Mouse (Mus musculus): ENCODE measurements at regions not wholly inside any gene's neighbourhood (a gene's known extent, or its start where the extent isn't known, plus 50 kb on each side); places are given as distances from the start of the nearest gene placed in this dataset.

DNA sequence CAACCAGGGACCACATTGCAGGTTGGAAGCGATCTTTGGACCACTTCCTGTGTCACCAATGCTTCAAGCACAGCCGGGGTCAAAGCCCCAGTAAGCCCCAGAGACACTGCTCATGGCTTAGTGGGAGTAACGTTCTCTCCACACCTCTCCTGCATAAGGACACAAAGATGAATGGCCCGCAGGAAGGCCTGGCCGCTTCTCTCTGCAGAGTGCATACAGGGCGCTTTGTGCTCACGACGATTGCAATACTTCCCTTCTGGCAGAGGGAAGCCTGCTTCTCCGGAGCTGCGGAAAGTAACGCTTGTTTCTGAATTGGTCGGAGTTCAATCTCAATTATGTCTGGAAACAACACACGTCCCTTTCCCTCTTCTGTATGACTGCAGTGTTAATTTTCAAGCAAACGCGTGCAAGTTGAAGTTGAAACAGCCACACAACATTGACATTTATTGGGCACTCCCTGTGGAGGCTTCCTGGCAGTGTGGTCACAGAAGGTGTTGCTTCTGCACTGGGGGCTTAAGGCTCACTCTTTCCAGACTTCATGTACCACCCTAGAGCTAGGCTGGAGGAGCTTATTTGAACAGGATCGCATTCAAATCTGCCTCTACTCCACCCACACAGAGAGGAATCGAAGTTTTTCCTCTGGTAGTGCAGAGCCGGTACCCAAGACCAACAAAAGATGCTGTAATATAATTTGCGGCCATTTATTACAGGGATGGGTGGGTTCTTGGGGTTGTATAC, 168.4 kb downstream of the Ndfip2 start:
- DNase-seq (ENCODE audit: low read depth, low spot score), result no peak

DNA sequence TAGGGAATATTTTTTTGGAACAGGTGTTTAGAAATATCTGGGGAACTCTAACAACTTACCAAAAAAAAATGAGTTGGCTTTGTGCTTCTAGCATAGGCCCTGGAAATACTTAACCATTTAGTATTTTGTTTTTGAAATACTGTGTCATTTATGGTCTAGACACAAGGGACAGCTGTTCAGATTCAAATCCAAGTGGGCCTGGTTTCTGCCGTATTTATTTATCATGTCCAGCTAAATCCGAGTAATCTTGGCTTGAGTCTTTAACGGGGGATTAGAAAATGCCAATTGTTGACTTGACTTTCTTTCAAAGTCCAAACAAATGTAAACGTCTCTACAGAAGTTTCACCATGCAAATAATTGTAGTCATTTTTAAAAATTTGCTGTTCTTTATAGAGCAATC, 159.6 kb downstream of the Ndfip2 start:
- no peak for DNase-seq (ENCODE audit: low read depth, low spot score)

DNA sequence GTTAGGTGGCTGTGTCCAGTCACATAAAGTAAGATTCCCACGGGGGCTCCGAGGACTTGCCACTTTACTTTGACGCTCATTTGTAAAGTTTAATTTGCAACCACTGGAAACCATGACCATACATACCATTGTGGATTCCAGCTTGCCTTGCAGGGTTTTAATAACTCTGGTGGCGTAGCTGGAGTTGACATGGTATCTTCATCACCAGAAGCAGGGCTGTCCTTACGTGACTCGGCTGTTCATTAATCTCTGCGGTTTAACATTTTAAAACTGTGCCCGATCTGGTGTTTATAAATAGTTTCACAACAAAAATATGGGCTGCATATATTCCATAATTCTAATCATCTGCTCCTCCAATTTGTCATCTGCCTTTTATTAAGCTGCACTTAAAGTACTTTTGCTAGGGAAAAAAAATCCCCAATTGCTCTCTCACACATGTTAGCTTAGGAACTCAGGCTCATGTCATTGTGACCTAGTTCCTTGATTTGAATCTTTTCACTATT, 159.1 kb downstream of the Ndfip2 start:
- DNase-seq (ENCODE audit: low read depth, low spot score), result no peak

DNA sequence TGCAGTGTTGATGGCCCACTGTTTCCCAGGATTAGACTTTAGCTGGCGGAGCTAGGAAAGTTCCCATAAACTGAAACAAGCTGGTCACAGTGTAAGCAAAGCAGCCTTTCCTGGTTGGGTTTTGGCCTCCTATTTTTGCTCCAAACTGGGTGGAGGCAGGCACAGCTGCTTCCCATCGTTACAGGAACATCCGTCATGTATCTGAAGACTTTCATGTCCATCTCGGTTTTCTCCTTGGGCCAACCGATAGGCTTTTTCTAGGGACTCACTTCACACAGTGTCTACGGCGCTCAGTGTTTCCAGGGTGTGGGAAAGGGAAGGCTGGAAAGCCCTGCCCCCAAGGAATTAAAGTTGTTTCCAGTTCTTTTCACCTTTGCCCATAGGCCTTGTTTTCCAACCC, 158.6 kb downstream of the Ndfip2 start:
- no peak for DNase-seq (ENCODE audit: low read depth, low spot score)

- DNase-seq (ENCODE audit: low read depth, low spot score), result no peak
Measured at GRCm38 (mm10) chr14:105404662-105405061, 146.3 kb downstream of the Ndfip2 start.

GRCm38 (mm10) chr14:105404241-105404640, 145.9 kb downstream of the Ndfip2 start:
- no peak for DNase-seq (ENCODE audit: low read depth, low spot score)

- no peak for DNase-seq (ENCODE audit: low read depth, low spot score)
Measured at GRCm38 (mm10) chr14:105403256-105403655, 144.9 kb downstream of the Ndfip2 start.

GRCm38 (mm10) chr14:105402556-105402955, 144.2 kb downstream of the Ndfip2 start:
- no peak for DNase-seq (ENCODE audit: low read depth, low spot score)

- peak; percentile 75 for DNase-seq (ENCODE audit: low read depth, low spot score)
Measured at GRCm38 (mm10) chr14:105397467-105397866, 139.1 kb downstream of the Ndfip2 start.

- no peak for DNase-seq (ENCODE audit: low read depth, low spot score)
Measured at GRCm38 (mm10) chr14:105392079-105392813, 133.9 kb downstream of the Ndfip2 start.

DNA sequence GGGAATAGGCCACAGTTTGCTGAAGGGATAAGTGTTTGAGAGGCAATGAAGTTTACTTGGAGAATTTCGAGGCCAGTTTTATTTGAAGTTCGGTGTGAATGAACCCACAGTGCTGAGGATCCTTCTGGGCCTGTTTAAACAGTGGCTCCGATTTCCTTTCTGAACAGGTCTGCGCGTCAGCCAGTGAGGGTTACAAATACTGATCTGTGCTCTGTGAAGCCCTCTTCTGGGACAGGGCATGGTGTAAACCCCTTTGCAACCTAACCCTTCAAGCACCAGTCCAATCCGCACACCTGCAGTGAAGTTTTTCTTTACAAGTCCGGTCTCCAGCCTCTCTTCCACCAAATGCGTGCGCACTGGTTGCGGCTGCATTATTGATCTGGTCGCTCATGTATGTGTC, 133.1 kb downstream of the Ndfip2 start:
- no peak for DNase-seq (ENCODE audit: low read depth, low spot score)

DNA sequence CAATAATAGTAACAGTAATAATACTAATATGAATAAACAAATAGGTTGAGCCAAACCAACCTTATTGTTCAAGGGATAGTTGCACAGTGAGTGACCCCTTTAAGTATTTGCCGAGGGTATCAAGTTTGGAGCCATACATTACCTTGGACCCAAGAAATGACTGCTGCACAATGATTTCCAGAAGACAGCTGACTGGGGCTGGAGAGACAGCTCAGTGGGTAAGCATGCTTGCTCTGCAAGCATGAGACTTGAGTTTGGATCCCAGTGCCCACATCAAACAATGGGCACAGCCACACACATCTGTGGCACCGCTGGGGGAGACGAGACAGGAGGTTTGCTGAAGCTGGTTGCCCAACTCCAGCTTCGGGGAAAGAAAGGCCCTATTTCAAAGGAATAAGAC, 126.7 kb downstream of the Ndfip2 start:
- no peak for DNase-seq (ENCODE audit: low read depth, low spot score)

DNA sequence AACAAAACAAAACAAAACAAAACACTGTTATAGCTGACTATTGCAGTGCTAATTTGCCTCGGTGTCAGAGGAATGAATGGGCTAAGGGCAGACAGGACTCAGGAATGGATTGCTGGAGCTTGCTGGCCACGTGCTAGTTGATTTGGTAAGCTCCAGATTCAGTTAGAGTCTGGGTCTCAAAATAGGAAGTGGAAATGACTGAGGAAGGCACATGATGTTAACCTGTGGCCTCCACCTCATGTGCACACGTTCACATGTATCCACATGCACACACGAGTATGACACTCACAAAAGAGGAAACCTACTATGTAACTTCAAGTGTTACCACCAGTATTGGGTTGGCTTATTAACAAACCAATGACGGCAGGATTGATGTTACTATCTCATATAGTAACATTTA, 125.0 kb downstream of the Ndfip2 start:
- no peak for DNase-seq (ENCODE audit: low read depth, low spot score)

- no peak for DNase-seq (ENCODE audit: low read depth, low spot score)
Measured at GRCm38 (mm10) chr14:105380101-105380500, 121.7 kb downstream of the Ndfip2 start.

DNA sequence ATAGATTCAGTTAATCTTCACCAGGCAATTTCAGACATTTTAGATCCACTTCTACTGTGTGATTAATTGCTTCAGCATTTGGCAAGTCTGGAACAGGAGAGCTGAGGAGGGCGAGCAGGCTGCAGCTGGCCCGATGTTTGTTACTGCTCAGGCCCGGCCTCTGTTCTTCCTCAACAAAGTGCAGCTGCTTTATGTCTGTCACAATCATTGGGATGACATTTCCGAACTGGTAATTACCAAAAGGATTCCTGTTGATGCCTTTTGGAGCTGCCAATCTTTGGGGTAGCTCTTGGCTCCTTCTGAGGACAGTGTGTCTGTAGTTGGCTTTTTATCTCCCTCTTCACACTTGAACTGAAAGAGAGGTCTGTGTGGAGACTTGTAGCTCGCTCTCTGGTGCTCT, 119.4 kb downstream of the Ndfip2 start:
- DNase-seq (ENCODE audit: low read depth, low spot score), result no peak

DNA sequence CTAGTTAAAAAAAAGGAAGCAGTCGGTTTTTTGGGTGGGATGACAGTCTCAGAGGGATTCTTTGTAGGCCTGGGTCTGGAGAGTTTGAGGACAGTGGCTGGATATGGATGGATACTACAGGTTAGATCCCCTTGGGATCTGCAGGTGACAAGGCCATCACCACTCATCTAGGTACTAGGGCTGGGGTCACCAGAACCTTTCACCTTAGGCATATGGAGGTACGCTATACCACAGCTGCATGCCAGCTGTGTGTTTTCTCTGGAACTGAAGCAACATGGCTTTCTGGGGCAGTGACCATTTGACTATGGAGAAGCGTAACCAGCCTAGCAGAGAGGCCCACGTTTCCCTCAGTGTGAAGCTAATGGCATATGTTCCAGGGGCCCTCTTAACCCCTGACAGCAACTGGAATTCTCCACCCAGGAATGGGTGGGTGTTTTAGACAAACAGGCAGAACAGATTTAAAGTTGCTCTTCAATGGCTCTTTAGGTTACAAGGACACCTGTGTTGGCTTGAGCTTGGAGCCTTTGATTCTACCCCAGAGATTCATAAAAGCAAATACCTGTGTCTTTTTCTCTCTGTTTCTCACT, 118.8 kb downstream of the Ndfip2 start:
- no peak for DNase-seq (ENCODE audit: low read depth, low spot score)

- DNase-seq (ENCODE audit: low read depth, low spot score), result no peak
Measured at GRCm38 (mm10) chr14:105369637-105370435, 111.5 kb downstream of the Ndfip2 start.

DNA sequence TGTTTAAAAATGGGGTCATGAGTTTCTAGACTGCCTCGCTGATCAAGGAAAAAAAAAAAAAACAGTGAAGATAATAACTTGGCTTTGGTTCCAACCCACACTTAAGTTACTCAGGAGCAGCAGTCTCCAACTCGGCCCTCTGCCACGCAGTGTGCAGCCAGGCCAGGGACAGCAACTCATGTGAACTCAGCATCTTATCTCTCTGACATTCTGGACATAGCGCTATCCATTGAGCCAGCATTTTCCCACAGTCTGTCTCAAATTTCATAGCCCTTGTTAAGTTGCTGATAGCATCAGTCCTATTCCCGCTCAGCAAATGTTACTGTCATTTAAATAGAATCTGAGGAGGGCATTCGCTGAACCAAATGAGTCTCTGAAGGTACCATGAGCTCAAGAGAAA, 102.2 kb downstream of the Ndfip2 start:
- DNase-seq (ENCODE audit: low read depth, low spot score), result no peak

DNA sequence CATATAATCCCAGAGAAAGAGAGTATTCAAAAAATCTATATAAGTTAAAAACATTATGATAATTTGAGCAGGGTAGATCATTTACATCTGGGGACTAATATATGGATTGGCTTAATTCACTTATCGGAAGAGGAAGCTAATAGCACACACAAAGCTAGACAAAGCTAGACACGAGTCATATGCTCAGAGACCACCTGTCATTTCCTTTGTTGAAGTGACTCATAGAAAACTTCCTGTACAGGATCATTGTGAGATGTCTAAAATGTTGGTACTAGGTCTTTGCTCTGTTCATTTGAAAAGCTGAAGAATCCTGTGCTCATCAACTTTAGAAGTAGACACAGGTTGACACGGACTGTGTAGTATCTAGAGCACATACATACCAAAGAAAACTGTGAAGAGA, 101.5 kb downstream of the Ndfip2 start:
- no peak for DNase-seq (ENCODE audit: low read depth, low spot score)

All from A20 (cell line).